Mouse (Mus musculus) myocyte (in vitro differentiated cells): ENCODE results near the gene Gas7. TPM values are rescaled to one million over a fixed set of nuclear protein-coding genes. Genes with fewer than 3 reads are reported as not detected.

ENCODE experiments used
- H3K27me3 ChIP-seq: one replicate; pipeline ENCODE4 v1.6.1; 2011; ENCODE audit not compliant: control insufficient read depth, insufficient read depth, insufficient read length
- H3K36me3 ChIP-seq: one replicate; pipeline ENCODE4 v1.6.1; 2011; ENCODE audit not compliant: control insufficient read depth, insufficient read depth
- H3K4me2 ChIP-seq: one replicate; pipeline ENCODE4 v1.6.1; 2011; ENCODE audit warnings: low read depth, control low read depth
- H3K4me3 ChIP-seq: one replicate; pipeline ENCODE4 v1.5.1; 2011; ENCODE audit warnings: mild to moderate bottlenecking, control low read depth, moderate library complexity
- H3K79me2 ChIP-seq: one replicate; pipeline ENCODE4 v1.6.1; 2011; ENCODE audit not compliant: control insufficient read depth, insufficient read depth
- H3ac ChIP-seq: one replicate; pipeline ENCODE4 v1.6.1; 2011; ENCODE audit not compliant: control insufficient read depth, insufficient read length
- CEBPB ChIP-seq: IDR thresholded peaks from 2 replicates; pipeline ENCODE4 v1.6.1; 2011; ENCODE audit warnings: mild to moderate bottlenecking, moderate library complexity; ENCODE audit not compliant: poor library complexity, insufficient read depth, severe bottlenecking
- E2F4 ChIP-seq: IDR thresholded peaks from one replicate; pipeline ENCODE4 v1.6.1; 2011; ENCODE audit warnings: mild to moderate bottlenecking, control low read depth, moderate library complexity; ENCODE audit not compliant: insufficient read depth
- MAX ChIP-seq: IDR thresholded peaks from one replicate; pipeline ENCODE4 v1.6.1; 2011; ENCODE audit warnings: low read depth, mild to moderate bottlenecking, control low read depth
- MYOD1 ChIP-seq, 3 experiments: IDR thresholded peaks; one replicate each; pipeline ENCODE4 v1.6.1; 2011; ENCODE audit warnings: control low read depth in 2 of 3, low read depth in 2 of 3, mild to moderate bottlenecking in 2 of 3, moderate library complexity in 1 of 3; ENCODE audit not compliant: insufficient read length in 2 of 3, control insufficient read depth in 1 of 3
- MYOG ChIP-seq, 3 experiments: IDR thresholded peaks; one replicate each; pipeline ENCODE4 v1.6.1; 2011; ENCODE audit warnings: control low read depth in 2 of 3, low read depth in 2 of 3, mild to moderate bottlenecking in 2 of 3; ENCODE audit not compliant: insufficient read length in 2 of 3, control insufficient read depth in 1 of 3, insufficient read depth in 1 of 3
- POLR2A ChIP-seq: IDR thresholded peaks from one replicate; pipeline ENCODE4 v1.6.1; 2011; ENCODE audit warnings: low read depth, mild to moderate bottlenecking, control low read depth, moderate library complexity; ENCODE audit not compliant: insufficient read length
- POLR2AphosphoS2 ChIP-seq: IDR thresholded peaks from one replicate; pipeline ENCODE4 v1.6.1; 2011; ENCODE audit warnings: low read depth, control low read depth; ENCODE audit not compliant: insufficient read length
- REST ChIP-seq: IDR thresholded peaks from one replicate; pipeline ENCODE4 v1.6.1; 2011; ENCODE audit warnings: mild to moderate bottlenecking, control low read depth, moderate library complexity; ENCODE audit not compliant: insufficient read depth, insufficient read length
- SRF ChIP-seq: IDR thresholded peaks from one replicate; pipeline ENCODE4 v1.6.1; 2011; ENCODE audit warnings: low read depth; ENCODE audit not compliant: control insufficient read depth, insufficient read length
- TCF12 ChIP-seq: IDR thresholded peaks from one replicate; pipeline ENCODE4 v1.6.1; 2011; ENCODE audit warnings: mild to moderate bottlenecking, control low read depth; ENCODE audit not compliant: poor library complexity, insufficient read depth, severe bottlenecking
- TCF3 ChIP-seq: IDR thresholded peaks from one replicate; pipeline ENCODE4 v1.6.1; 2011; ENCODE audit warnings: low read depth, control low read depth; ENCODE audit not compliant: insufficient read length
- USF1 ChIP-seq: IDR thresholded peaks from one replicate; pipeline ENCODE4 v1.6.1; 2011; ENCODE audit warnings: low read depth, mild to moderate bottlenecking, control low read depth, moderate library complexity
- polyA plus RNA-seq: library from polyadenylated mRNA; unstranded; fragments of >200 nt; fragmentation: generic; extraction: Trizol; gene quantifications from one replicate; pipeline ENCODE4 v1.2.1, GENCODE M21; 2012; ENCODE audit warnings: missing spikeins

Gene Gas7
- polyA plus RNA-seq, 1 experiment = 0.02 TPM

- Histone ChIP-seq H3K36me3 (no peaks in the 10 kb centered on the region), H3K27me3 (no peaks in the 10 kb centered on the region), H3K79me2 (no peaks in the 10 kb centered on the region), H3ac (no peak overlapping the region), H3K4me3 (no peak overlapping the region), H3K4me2 (no peak overlapping the region)
- no peak for TF ChIP-seq REST
- TF ChIP-seq MYOD1 (IDR thresholded peaks at IDR 0.05; ENCODE audit: control insufficient read depth in 1 of 3, insufficient read length in 2 of 3, low read depth in 2 of 3) = no peak
- no peak for TF ChIP-seq TCF12
- TF ChIP-seq POLR2A = no peak
- no peak for TF ChIP-seq POLR2AphosphoS2
- no peak for TF ChIP-seq MYOG (IDR thresholded peaks at IDR 0.05; ENCODE audit: control insufficient read depth in 1 of 3, insufficient read depth in 1 of 3, insufficient read length in 2 of 3, low read depth in 2 of 3)
- no peak for TF ChIP-seq CEBPB
These were observed 44.9 kb downstream of the Gas7 start for GRCm38 (mm10) chr11:67500115-67500514.

GRCm38 (mm10) chr11:67501468-67502244 lies 46.4 kb downstream of the Gas7 start:
- TF ChIP-seq MAX = no peak
- no peak for TF ChIP-seq MYOD1 (IDR thresholded peaks at IDR 0.05; ENCODE audit: control insufficient read depth in 1 of 3, insufficient read length in 2 of 3, low read depth in 2 of 3)
- TF ChIP-seq SRF = no peak
- no peak for TF ChIP-seq USF1
- TF ChIP-seq TCF3 = no peak
- no peak for TF ChIP-seq TCF12
- no peak for TF ChIP-seq REST
- no peak for TF ChIP-seq POLR2AphosphoS2
- no peak for TF ChIP-seq MYOG (IDR thresholded peaks at IDR 0.05; ENCODE audit: control insufficient read depth in 1 of 3, insufficient read depth in 1 of 3, insufficient read length in 2 of 3, low read depth in 2 of 3)
- no peak for TF ChIP-seq E2F4
- TF ChIP-seq POLR2A = no peak
- TF ChIP-seq CEBPB = no peak
- no peak overlapping the region for H3K4me2 ChIP-seq
- H3K4me3 ChIP-seq = no peak overlapping the region
- no peak overlapping the region for H3ac ChIP-seq
- no peaks in the 10 kb centered on the region for H3K79me2 ChIP-seq
- no peaks in the 10 kb centered on the region for H3K36me3 ChIP-seq
- no peaks in the 10 kb centered on the region for H3K27me3 ChIP-seq

GRCm38 (mm10) chr11:67509219-67509876 lies 54.1 kb downstream of the Gas7 start:
- Histone ChIP-seq H3ac (no peak overlapping the region), H3K4me2 (no peak overlapping the region)

GRCm38 (mm10) chr11:67510831-67511230 lies 55.6 kb downstream of the Gas7 start:
- TF ChIP-seq TCF12 (no peak), MYOD1 (IDR thresholded peaks at IDR 0.05; ENCODE audit: control insufficient read depth in 1 of 3, insufficient read length in 2 of 3, low read depth in 2 of 3) (no peak), REST (no peak), TCF3 (no peak), USF1 (no peak), MYOG (IDR thresholded peaks at IDR 0.05; ENCODE audit: control insufficient read depth in 1 of 3, insufficient read depth in 1 of 3, insufficient read length in 2 of 3, low read depth in 2 of 3) (no peak), POLR2AphosphoS2 (no peak), MAX (no peak), E2F4 (no peak), POLR2A (no peak)
- Histone ChIP-seq H3ac (no peak overlapping the region), H3K4me2 (no peak overlapping the region), H3K27me3 (no peaks in the 10 kb centered on the region), H3K4me3 (no peak overlapping the region), H3K36me3 (no peaks in the 10 kb centered on the region), H3K79me2 (no peaks in the 10 kb centered on the region)

More at GRCm38 (mm10) chr11:67509219-67509876, 54.1 kb downstream of the Gas7 start:
- Histone ChIP-seq H3K79me2 (no peaks in the 10 kb centered on the region), H3K4me3 (no peak overlapping the region), H3K27me3 (no peaks in the 10 kb centered on the region), H3K36me3 (no peaks in the 10 kb centered on the region)
- TF ChIP-seq POLR2A (no peak), REST (no peak), MAX (no peak), MYOG (IDR thresholded peaks at IDR 0.05; ENCODE audit: control insufficient read depth in 1 of 3, insufficient read depth in 1 of 3, insufficient read length in 2 of 3, low read depth in 2 of 3) (no peak), POLR2AphosphoS2 (no peak)
